Mouse (Mus musculus) MEL (cell line): ENCODE measurements around the gene Hoxc4. TPM values are rescaled to one million over a fixed set of nuclear protein-coding genes. Genes with fewer than 3 reads are reported as not detected.

Experiments used
- DNase-seq: peaks from one replicate; pipeline ENCODE4 v3.0.0; 2011; ENCODE audit warnings: low read depth, low spot score
- H3K27ac ChIP-seq: 2 replicates; pipeline ENCODE4 v1.5.1; 2012; ENCODE audit warnings: low read depth, mild to moderate bottlenecking, control low read depth, low read length, moderate library complexity; ENCODE audit not compliant: control insufficient read depth
- H3K27me3 ChIP-seq, 2 experiments: fragments of 150-350 bp in 1 of 2; sonication (generic) in 1 of 2; 2 replicates each; pipeline ENCODE4 v1.6.1; 2012; ENCODE audit warnings: low read length in 2 of 2, mild to moderate bottlenecking in 2 of 2, improper control_type of control experiment in 1 of 2, moderate library complexity in 1 of 2; ENCODE audit not compliant: insufficient read depth in 2 of 2, control insufficient read depth in 1 of 2
- H3K36me3 ChIP-seq, 2 experiments: 2 replicates each; pipeline ENCODE4 v1.6.1; 2012 to 2014; ENCODE audit warnings: low read length in 2 of 2, improper control_type of control experiment in 1 of 2, inconsistent platforms in 1 of 2, mild to moderate bottlenecking in 1 of 2; ENCODE audit not compliant: insufficient read depth in 2 of 2, control insufficient read depth in 1 of 2
- H3K4me1 ChIP-seq, 2 experiments: fragments of 150-350 bp in 1 of 2; sonication (generic) in 1 of 2; 2 replicates each; pipeline ENCODE4 v1.6.1; 2012; ENCODE audit warnings: low read length in 2 of 2, improper control_type of control experiment in 1 of 2, mild to moderate bottlenecking in 1 of 2; ENCODE audit not compliant: insufficient read depth in 2 of 2, control insufficient read depth in 1 of 2
- H3K4me3 ChIP-seq, 2 experiments: fragments of 150-350 bp in 1 of 2; sonication (generic) in 1 of 2; 2 replicates each; pipeline ENCODE4 v1.5.1; 2012; ENCODE audit warnings: low read depth in 2 of 2, low read length in 2 of 2, mild to moderate bottlenecking in 2 of 2, moderate library complexity in 2 of 2, control low read depth in 1 of 2, improper control_type of control experiment in 1 of 2; ENCODE audit not compliant: control insufficient read depth in 1 of 2, insufficient read depth in 1 of 2
- H3K79me2 ChIP-seq: 2 replicates; pipeline ENCODE4 v1.6.1; 2012; ENCODE audit warnings: mild to moderate bottlenecking, low read length, moderate library complexity; ENCODE audit not compliant: control insufficient read depth, poor library complexity, insufficient read depth
- H3K9ac ChIP-seq: 2 replicates; pipeline ENCODE4 v1.6.1; 2012; ENCODE audit warnings: low read depth, mild to moderate bottlenecking, control low read depth, low read length, moderate library complexity; ENCODE audit not compliant: control insufficient read depth, poor library complexity, severe bottlenecking
- H3K9me3 ChIP-seq: fragments of 150-350 bp; sonication (generic); replicated peaks from 2 replicates; pipeline ENCODE4 v1.6.1; 2012; ENCODE audit warnings: mild to moderate bottlenecking, low read length, improper control_type of control experiment, moderate library complexity; ENCODE audit not compliant: insufficient read depth
- BHLHE40 ChIP-seq: IDR thresholded peaks from 2 replicates; pipeline ENCODE4 v1.6.1; 2012; ENCODE audit warnings: low read depth, mild to moderate bottlenecking, inconsistent platforms, low read length, improper control_type of control experiment, borderline replicate concordance
- CHD2 ChIP-seq: IDR thresholded peaks from 2 replicates; pipeline ENCODE4 v1.6.1; 2011; ENCODE audit warnings: low read length, improper control_type of control experiment
- CTCF ChIP-seq, 3 experiments: IDR thresholded peaks in 2 of 3; conservative IDR thresholded peaks in 1 of 3; 2 replicates each; pipeline ENCODE4 v1.5.1; 2011 to 2012; ENCODE audit warnings: low read length in 3 of 3, low read depth in 2 of 3, mild to moderate bottlenecking in 2 of 3, improper control_type of control experiment in 1 of 3, inconsistent platforms in 1 of 3, mixed read lengths in 1 of 3, moderate library complexity in 1 of 3; ENCODE audit not compliant: control insufficient read depth in 1 of 3, insufficient read depth in 1 of 3, poor library complexity in 1 of 3, severe bottlenecking in 1 of 3
- ELF1 ChIP-seq: IDR thresholded peaks from 2 replicates; pipeline ENCODE4 v1.6.1; 2014; ENCODE audit warnings: low read depth, mild to moderate bottlenecking, inconsistent platforms, low read length, improper control_type of control experiment, moderate library complexity
- EP300 ChIP-seq, 2 experiments: IDR thresholded peaks; 2 replicates each; pipeline ENCODE4 v1.6.1; 2011; ENCODE audit warnings: improper control_type of control experiment in 2 of 2, low read length in 2 of 2, low read depth in 1 of 2, mild to moderate bottlenecking in 1 of 2
- ETS1 ChIP-seq: IDR thresholded peaks from 2 replicates; pipeline ENCODE4 v1.6.1; 2012; ENCODE audit warnings: low read depth, mild to moderate bottlenecking, inconsistent platforms, low read length, improper control_type of control experiment, moderate library complexity
- GABPA ChIP-seq: IDR thresholded peaks from 2 replicates; pipeline ENCODE4 v1.6.1; 2012; ENCODE audit warnings: low read depth, mild to moderate bottlenecking, inconsistent platforms, low read length, improper control_type of control experiment, moderate library complexity
- GATA1 ChIP-seq: IDR thresholded peaks from 2 replicates; pipeline ENCODE4 v1.6.1; 2011; ENCODE audit warnings: low read depth, low read length, improper control_type of control experiment
- JUND ChIP-seq: IDR thresholded peaks from 2 replicates; pipeline ENCODE4 v1.6.1; 2011; ENCODE audit warnings: low read depth, mild to moderate bottlenecking, improper control_type of control experiment, low read length
- MAFK ChIP-seq: IDR thresholded peaks from 2 replicates; pipeline ENCODE4 v1.6.1; 2011; ENCODE audit warnings: low read depth, mild to moderate bottlenecking, low read length, improper control_type of control experiment, borderline replicate concordance
- MAX ChIP-seq: IDR thresholded peaks from 2 replicates; pipeline ENCODE4 v1.6.1; 2011; ENCODE audit warnings: low read length, improper control_type of control experiment
- MYB ChIP-seq: IDR thresholded peaks from 2 replicates; pipeline ENCODE4 v1.6.1; 2011; ENCODE audit warnings: mild to moderate bottlenecking, low read depth, low read length, improper control_type of control experiment
- MYC ChIP-seq: IDR thresholded peaks from 2 replicates; pipeline ENCODE4 v1.6.1; 2011; ENCODE audit warnings: low read depth, mild to moderate bottlenecking, low read length, improper control_type of control experiment, moderate library complexity
- POLR2A ChIP-seq, 2 experiments: IDR thresholded peaks; 2 replicates each; pipeline ENCODE4 v1.6.1; 2011 to 2012; ENCODE audit warnings: low read length in 2 of 2, mild to moderate bottlenecking in 2 of 2, control low read depth in 1 of 2, improper control_type of control experiment in 1 of 2, low read depth in 1 of 2, moderate library complexity in 1 of 2; ENCODE audit not compliant: control insufficient read depth in 1 of 2, insufficient read depth in 1 of 2, poor library complexity in 1 of 2
- POLR2AphosphoS2 ChIP-seq: IDR thresholded peaks from 2 replicates; pipeline ENCODE4 v1.6.1; 2011; ENCODE audit warnings: low read length, improper control_type of control experiment
- RCOR1 ChIP-seq: IDR thresholded peaks from 2 replicates; pipeline ENCODE4 v1.6.1; 2012; ENCODE audit warnings: low read depth, mild to moderate bottlenecking, inconsistent platforms, low read length, improper control_type of control experiment
- SMC3 ChIP-seq: IDR thresholded peaks from 2 replicates; pipeline ENCODE4 v1.6.1; 2011; ENCODE audit warnings: low read depth, low read length, improper control_type of control experiment
- TCF12 ChIP-seq: IDR thresholded peaks from 2 replicates; pipeline ENCODE4 v1.6.1; 2014; ENCODE audit warnings: low read depth, mild to moderate bottlenecking, inconsistent platforms, low read length, improper control_type of control experiment, moderate library complexity
- UBTF ChIP-seq: IDR thresholded peaks from 2 replicates; pipeline ENCODE4 v1.6.1; 2012; ENCODE audit warnings: low read depth, mild to moderate bottlenecking, inconsistent platforms, low read length, improper control_type of control experiment, moderate library complexity, borderline replicate concordance; ENCODE audit not compliant: insufficient read depth
- USF2 ChIP-seq, 2 experiments: IDR thresholded peaks; 2 replicates each; pipeline ENCODE4 v1.6.1; 2011 to 2012; ENCODE audit warnings: improper control_type of control experiment in 2 of 2, low read length in 2 of 2, borderline replicate concordance in 1 of 2, inconsistent platforms in 1 of 2, low read depth in 1 of 2, mild to moderate bottlenecking in 1 of 2; ENCODE audit not compliant: insufficient read depth in 1 of 2
- ZC3H11A ChIP-seq: IDR thresholded peaks from 2 replicates; pipeline ENCODE4 v1.6.1; 2012; ENCODE audit warnings: low read depth, mild to moderate bottlenecking, inconsistent platforms, low read length, improper control_type of control experiment
- ZKSCAN1 ChIP-seq: IDR thresholded peaks from 2 replicates; pipeline ENCODE4 v1.6.1; 2012; ENCODE audit warnings: low read depth, mild to moderate bottlenecking, inconsistent platforms, low read length, improper control_type of control experiment, moderate library complexity
- polyA plus RNA-seq, 2 experiments: library from polyadenylated mRNA; stranded (reverse) in 1 of 2; unstranded in 1 of 2; fragments of >175 nt in 1 of 2; fragments of >200 nt in 1 of 2; gene quantifications; 2 replicates each; pipeline versions ENCODE4 v1.2.1 to v1.2.4; 2012; ENCODE audit warnings: low replicate concordance in 2 of 2, low read depth in 1 of 2; ENCODE audit not compliant: insufficient read length in 2 of 2, insufficient read depth in 1 of 2, missing spikeins in 1 of 2
- total RNA-seq: library from RNA; depleted of rRNA; stranded (reverse); fragments of 300-350 nt; gene quantifications from 2 replicates; pipeline ENCODE4 v1.2.3, GENCODE M21; 2012

Gene Hoxc4
- total and polyA plus RNA-seq, 3 experiments, result 2.6 to 9.4 TPM; not detected in 1

GRCm38 (mm10) chr15:103041613-103042012, 22.9 kb downstream of the Hoxc4 start:
- Histone ChIP-seq H3K4me1 (0 out of 4 replicates have a peak, but pooled peaks cover 0 to 9% of the 10 kb centered on the region in 2 experiments), H3K9ac (no peak overlapping the region), H3K36me3 (peaks cover 0 to 4% of the 10 kb centered on the region in 2 experiments; a peak in 2 of 4 replicates), H3K9me3 (no peaks in the 10 kb centered on the region), H3K4me3 (no peak overlapping the region), H3K27me3 (no peaks in the 10 kb centered on the region), H3K79me2 (no peaks in the 10 kb centered on the region), H3K27ac (no peak overlapping the region)
- no peak for TF ChIP-seq TCF12
- no peak for TF ChIP-seq CHD2
- peak; percentile 33 for DNase-seq

- no peaks in the 10 kb centered on the region for H3K27me3 ChIP-seq
- H3K9me3 ChIP-seq, result no peaks in the 10 kb centered on the region
- 0 out of 4 replicates have a peak, but pooled peaks cover 0 to 9% of the 10 kb centered on the region in 2 experiments for H3K4me1 ChIP-seq
- no peak overlapping the region for H3K27ac ChIP-seq
- H3K9ac ChIP-seq, result no peak overlapping the region
- DNase-seq, result no peak
- H3K79me2 ChIP-seq, result no peaks in the 10 kb centered on the region
- TF ChIP-seq GATA1 (no peak), MAFK (no peak), GABPA (no peak), EP300 (IDR thresholded peaks at IDR 0.05; ENCODE audit: low read depth in 1 of 2, low read length in 2 of 2) (no peak), MAX (no peak), ZKSCAN1 (no peak), RCOR1 (no peak), CTCF (IDR thresholded peaks at IDR 0.05 in 2 of 3, conservative IDR thresholded peaks at IDR 0.05 in 1 of 3; ENCODE audit: control insufficient read depth in 1 of 3, insufficient read depth in 1 of 3, low read depth in 2 of 3, low read length in 3 of 3, poor library complexity in 1 of 3, severe bottlenecking in 1 of 3) (no peak), POLR2A (IDR thresholded peaks at IDR 0.05; ENCODE audit: control insufficient read depth in 1 of 2, insufficient read depth in 1 of 2, low read depth in 1 of 2, low read length in 2 of 2, poor library complexity in 1 of 2) (no peak), POLR2AphosphoS2 (no peak), UBTF (no peak), ZC3H11A (no peak), MYB (no peak), USF2 (IDR thresholded peaks at IDR 0.05; ENCODE audit: borderline replicate concordance in 1 of 2, insufficient read depth in 1 of 2, low read depth in 1 of 2, low read length in 2 of 2) (no peak), ETS1 (no peak), MYC (no peak), JUND (no peak), SMC3 (no peak), BHLHE40 (no peak), ELF1 (no peak)
- H3K36me3 ChIP-seq, result peaks cover 0 to 2% of the 10 kb centered on the region in 2 experiments; a peak in 1 of 4 replicates
- H3K4me3 ChIP-seq, result no peak overlapping the region
Measured at GRCm38 (mm10) chr15:103042209-103042608, 23.5 kb downstream of the Hoxc4 start.
